ENCODE assay signal across 23 mouse cellular contexts in genomic region chr11:120501018-120501417, GRCm38 (mm10). TPM values are rescaled to one million over a fixed set of nuclear protein-coding genes. Genes with fewer than 3 reads are reported as not detected.
DNase-seq lines count a peak whose midpoint lies in the region; ATAC-seq and TF ChIP-seq lines count a peak whose summit lies in the region.
"Had no signal": no experiment of that assay in that cellular context is flagged by ENCODE, and none has a peak within 500 bp of the region (broad histone marks: within the 10 kb centered on the region; RNA-seq: fewer than 3 reads in every experiment).

No protein-coding gene starts in this region.

- TF ChIP-seq RAD21 in MEL (IDR thresholded peaks at IDR 0.05; ENCODE audit: low read depth, low read length), result no peak

- no peak for DNase-seq in heart, adult 2 months
- no peak for DNase-seq in limb, embryonic 11.5 days (ENCODE audit: low spot score)
- no peak for DNase-seq in limb, embryonic 10.5 days (ENCODE audit: low spot score)
- DNase-seq in MEL (ENCODE audit: low read depth, low spot score), result no peak
- DNase-seq in frontal cortex, postnatal 14 days (ENCODE audit: low spot score in 2 of 2), result no peak
- DNase-seq: adrenal gland, postnatal 25 days; cerebellum, adult 9-10 months; gastrocnemius, postnatal 25 days; heart, adult 18-20 months; right cerebral cortex, postnatal 25 days; spleen, adult 18-20 months; thymus, adult 2 months; thymus, postnatal 4 days had no signal

- WGBS in heart, embryonic 13.5 days, result 63% methylated on average over 6 of the region's 6 CpGs
- 48% methylated on average over 6 of the region's 6 CpGs for WGBS in heart, adult 2 months
- 69% methylated on average over 6 of the region's 6 CpGs for WGBS in limb, embryonic 11.5 days
- WGBS in limb, embryonic 10.5 days, result 71% methylated on average over 6 of the region's 6 CpGs
- 59% methylated on average over 6 of the region's 6 CpGs for WGBS in stomach, embryonic 15.5 days

- peaks cover 8% of the 10 kb centered on the region for H3K4me1 ChIP-seq in heart, embryonic 13.5 days
- peaks cover 4% of the 10 kb centered on the region for H3K4me1 ChIP-seq in heart, adult 2 months (ENCODE audit: control insufficient read depth, insufficient read depth, low read length)
- no peaks in the 10 kb centered on the region for H3K4me1 ChIP-seq in limb, embryonic 11.5 days (ENCODE audit: control insufficient read depth, insufficient read depth, low read length)
- peaks cover 8% of the 10 kb centered on the region for H3K4me1 ChIP-seq in limb, embryonic 10.5 days
- no peaks in the 10 kb centered on the region for H3K4me1 ChIP-seq in MEL (ENCODE audit: control insufficient read depth in 1 of 2, insufficient read depth in 2 of 2, low read length in 2 of 2)
- H3K4me1 ChIP-seq in stomach, embryonic 15.5 days, result 0 out of 2 replicates have a peak, but pooled peaks cover 17% of the 10 kb centered on the region
- H3K4me1 ChIP-seq: forebrain, embryonic 15.5 days; hindbrain, embryonic 12.5 days; midbrain, embryonic 13.5 days; neural tube, embryonic 12.5 days had no signal

- peaks cover 33% of the 10 kb centered on the region for H3K36me3 ChIP-seq in heart, embryonic 13.5 days
- no peaks in the 10 kb centered on the region for H3K36me3 ChIP-seq in heart, adult 2 months (ENCODE audit: control insufficient read depth, insufficient read depth, low read length)
- peaks cover 12% of the 10 kb centered on the region; the same call in 1 of the 2 replicates for H3K36me3 ChIP-seq in limb, embryonic 11.5 days (ENCODE audit: control insufficient read depth, insufficient read depth, low read length)
- H3K36me3 ChIP-seq in limb, embryonic 10.5 days, result peaks cover 40% of the 10 kb centered on the region
- H3K36me3 ChIP-seq in MEL (ENCODE audit: control insufficient read depth in 1 of 2, insufficient read depth in 2 of 2, low read length in 2 of 2), result no peaks in the 10 kb centered on the region
- peaks cover 19% of the 10 kb centered on the region for H3K36me3 ChIP-seq in stomach, embryonic 15.5 days

- ATAC-seq in heart, embryonic 13.5 days (ENCODE audit: extremely low read depth, insufficient number of reproducible peaks, low FRiP score, low TSS enrichment), result no peak
- no peak for ATAC-seq in limb, embryonic 11.5 days (ENCODE audit: insufficient number of reproducible peaks, low FRiP score, low TSS enrichment, low read depth)
- ATAC-seq in stomach, embryonic 15.5 days (ENCODE audit: insufficient read depth, low FRiP score, low read depth), result no peak
- ATAC-seq: forebrain, embryonic 15.5 days; midbrain, embryonic 13.5 days had no signal

- H3K9me3 ChIP-seq in heart, embryonic 13.5 days, result no peaks in the 10 kb centered on the region
- no peaks in the 10 kb centered on the region for H3K9me3 ChIP-seq in limb, embryonic 11.5 days (ENCODE audit: control insufficient read depth, low read length)
- H3K9me3 ChIP-seq in limb, embryonic 10.5 days (replicated peaks), result no peaks in the 10 kb centered on the region
- no peaks in the 10 kb centered on the region for H3K9me3 ChIP-seq in MEL (replicated peaks; ENCODE audit: insufficient read depth, low read length)
- no peaks in the 10 kb centered on the region for H3K9me3 ChIP-seq in stomach, embryonic 15.5 days
- H3K9me3 ChIP-seq: embryonic facial prominence, embryonic 15.5 days; forebrain, embryonic 15.5 days; hindbrain, embryonic 12.5 days; midbrain, embryonic 13.5 days; neural tube, embryonic 12.5 days had no signal

- H3K9ac ChIP-seq in heart, embryonic 13.5 days, result 0 out of 2 replicates have a peak overlapping the region, but pooled peaks have one; percentile 29
- H3K9ac ChIP-seq in heart, adult 2 months (ENCODE audit: low read depth, low read length), result no peak overlapping the region
- H3K9ac ChIP-seq in limb, embryonic 11.5 days (ENCODE audit: low read length), result no peak overlapping the region
- no peak overlapping the region for H3K9ac ChIP-seq in MEL (ENCODE audit: control insufficient read depth, low read depth, low read length, poor library complexity, severe bottlenecking)
- no peak overlapping the region for H3K9ac ChIP-seq in stomach, embryonic 15.5 days
- H3K9ac ChIP-seq: embryonic facial prominence, embryonic 15.5 days; forebrain, embryonic 15.5 days; hindbrain, embryonic 12.5 days; midbrain, embryonic 13.5 days; neural tube, embryonic 12.5 days had no signal

- no peak for TF ChIP-seq POLR2A in heart, adult 2 months (IDR thresholded peaks at IDR 0.05; ENCODE audit: insufficient read depth, low read depth, low read length)
- TF ChIP-seq POLR2A in MEL (IDR thresholded peaks at IDR 0.05; ENCODE audit: control insufficient read depth in 1 of 2, insufficient read depth in 1 of 2, low read depth in 1 of 2, low read length in 2 of 2, poor library complexity in 1 of 2), result no peak

- TF ChIP-seq EP300 in heart, adult 2 months (IDR thresholded peaks at IDR 0.05; ENCODE audit: insufficient read depth, low read depth, low read length), result no peak
- TF ChIP-seq EP300 in MEL (IDR thresholded peaks at IDR 0.05; ENCODE audit: low read depth in 1 of 2, low read length in 2 of 2), result no peak

- no peaks in the 10 kb centered on the region for H3K79me2 ChIP-seq in heart, adult 2 months (replicated peaks; ENCODE audit: control insufficient read depth, insufficient read depth, low read length)
- H3K79me2 ChIP-seq in MEL (ENCODE audit: control insufficient read depth, insufficient read depth, low read length, poor library complexity), result no peaks in the 10 kb centered on the region

- TF ChIP-seq CTCF in heart, adult 2 months (IDR thresholded peaks at IDR 0.05), result no peak
- no peak for TF ChIP-seq CTCF in MEL (IDR thresholded peaks at IDR 0.05 in 2 of 3, conservative IDR thresholded peaks at IDR 0.05 in 1 of 3; ENCODE audit: control insufficient read depth in 1 of 3, insufficient read depth in 1 of 3, low read depth in 2 of 3, low read length in 3 of 3, poor library complexity in 1 of 3, severe bottlenecking in 1 of 3)

- no peak overlapping the region for H3K4me3 ChIP-seq in heart, embryonic 13.5 days
- H3K4me3 ChIP-seq in heart, adult 2 months, result no peak overlapping the region
- H3K4me3 ChIP-seq in limb, embryonic 11.5 days (ENCODE audit: low read depth, low read length), result no peak overlapping the region
- H3K4me3 ChIP-seq in limb, embryonic 10.5 days, result no peak overlapping the region
- H3K4me3 ChIP-seq in MEL (ENCODE audit: control insufficient read depth in 1 of 2, insufficient read depth in 1 of 2, low read depth in 2 of 2, low read length in 2 of 2), result no peak overlapping the region
- H3K4me3 ChIP-seq in stomach, embryonic 15.5 days (replicated peaks), result no peak overlapping the region
- H3K4me3 ChIP-seq: embryonic facial prominence, embryonic 15.5 days; forebrain, embryonic 15.5 days; hindbrain, embryonic 12.5 days; layer of hippocampus, adult 2 months; midbrain, embryonic 13.5 days; neural tube, embryonic 12.5 days had no signal

- no peak overlapping the region for H3K27ac ChIP-seq in heart, embryonic 13.5 days (replicated peaks)
- no peak overlapping the region for H3K27ac ChIP-seq in heart, adult 2 months
- H3K27ac ChIP-seq in limb, embryonic 11.5 days (replicated peaks; ENCODE audit: low read depth, low read length), result no peak overlapping the region
- H3K27ac ChIP-seq in limb, embryonic 10.5 days, result no peak overlapping the region
- no peak overlapping the region for H3K27ac ChIP-seq in MEL (ENCODE audit: control insufficient read depth, low read depth, low read length)
- H3K27ac ChIP-seq in stomach, embryonic 15.5 days, result peak overlapping the region; percentile 77; the same call in 1 of the 2 replicates
- H3K27ac ChIP-seq: embryonic facial prominence, embryonic 15.5 days; forebrain, embryonic 15.5 days; hindbrain, embryonic 12.5 days; layer of hippocampus, adult 2 months; midbrain, embryonic 13.5 days; neural tube, embryonic 12.5 days had no signal

- H3K4me2 ChIP-seq in heart, embryonic 13.5 days, result no peak overlapping the region
- 0 out of 2 replicates have a peak overlapping the region, but pooled peaks have one; percentile 1 for H3K4me2 ChIP-seq in limb, embryonic 11.5 days (ENCODE audit: low read depth, severe bottlenecking)
- H3K4me2 ChIP-seq in stomach, embryonic 15.5 days, result no peak overlapping the region
- H3K4me2 ChIP-seq: embryonic facial prominence, embryonic 15.5 days; forebrain, embryonic 15.5 days; hindbrain, embryonic 12.5 days; midbrain, embryonic 13.5 days; neural tube, embryonic 12.5 days had no signal

- intact Hi-C loops in heart, adult 2 months (cut with DNase I), result no loop called here

- no peaks in the 10 kb centered on the region for H3K27me3 ChIP-seq in heart, embryonic 13.5 days (replicated peaks)
- H3K27me3 ChIP-seq in heart, adult 2 months (ENCODE audit: control insufficient read depth, insufficient read depth, low read length), result no peaks in the 10 kb centered on the region
- H3K27me3 ChIP-seq in limb, embryonic 11.5 days (ENCODE audit: control insufficient read depth, insufficient read depth, low read length), result no peaks in the 10 kb centered on the region
- no peaks in the 10 kb centered on the region for H3K27me3 ChIP-seq in limb, embryonic 10.5 days (ENCODE audit: low read depth, poor library complexity, severe bottlenecking)
- H3K27me3 ChIP-seq in MEL (ENCODE audit: control insufficient read depth in 1 of 2, insufficient read depth in 2 of 2, low read length in 2 of 2), result no peaks in the 10 kb centered on the region; a peak in 1 of 4 replicates
- H3K27me3 ChIP-seq in stomach, embryonic 15.5 days (replicated peaks), result no peaks in the 10 kb centered on the region
- H3K27me3 ChIP-seq: embryonic facial prominence, embryonic 15.5 days; forebrain, embryonic 15.5 days; hindbrain, embryonic 12.5 days; midbrain, embryonic 13.5 days; neural tube, embryonic 12.5 days had no signal

RNA-seq across cellular contexts. Expression of gene Slc25a10, which starts 9.4 kb away (rescaled TPM):
- polyA plus RNA-seq in heart, embryonic 13.5 days (2015; fragmentation: Nextera tagmentation; extraction: Ambion mirVana), result 42.9 and 43.2 TPM in 2 replicates
- 10 to 100 TPM; 14.1 to 14.6 TPM for total RNA-seq in heart, adult 2 months (2021)
- polyA plus RNA-seq in heart, adult 2 months (2012; rRNA removed), result 32.6 and 40.9 TPM in 2 replicates
- 57.8 and 58.5 TPM in 2 replicates for polyA plus RNA-seq in limb, embryonic 11.5 days (2014; fragmentation: Nextera tagmentation; extraction: Ambion mirVana)
- polyA plus RNA-seq in limb, embryonic 10.5 days (2016; fragmentation: Nextera tagmentation; extraction: Ambion mirVana), result 69.0 and 71.8 TPM in 2 replicates
- total RNA-seq in MEL (2012; rRNA removed), result 40.4 and 52.0 TPM in 2 replicates
- polyA plus RNA-seq in MEL (2012; ENCODE audit: insufficient read depth in 1 of 2, insufficient read length in 2 of 2, low read depth in 1 of 2, low replicate concordance in 2 of 2, missing spikeins in 1 of 2), result 10 to 100 TPM in 1 of 2 experiments, not detected in 1; 53.6 TPM
- polyA plus RNA-seq in stomach, embryonic 15.5 days (2015; fragmentation: Nextera tagmentation; extraction: Ambion mirVana), result 70.7 and 71.4 TPM in 2 replicates

RNA-seq across cellular contexts. Expression of gene Mrpl12, which starts 16.6 kb away (rescaled TPM):
- 212 and 228 TPM in 2 replicates for polyA plus RNA-seq in heart, embryonic 13.5 days (2015; fragmentation: Nextera tagmentation; extraction: Ambion mirVana)
- total RNA-seq in heart, adult 2 months (2021), result 100 to 1,000 TPM; 207 to 232 TPM
- polyA plus RNA-seq in heart, adult 2 months (2012; rRNA removed), result 199 and 200 TPM in 2 replicates
- 166 and 177 TPM in 2 replicates for polyA plus RNA-seq in limb, embryonic 11.5 days (2014; fragmentation: Nextera tagmentation; extraction: Ambion mirVana)
- polyA plus RNA-seq in limb, embryonic 10.5 days (2016; fragmentation: Nextera tagmentation; extraction: Ambion mirVana), result 187 and 250 TPM in 2 replicates
- 401 and 457 TPM in 2 replicates for total RNA-seq in MEL (2012; rRNA removed)
- 100 to 1,000 TPM; 374 to 461 TPM for polyA plus RNA-seq in MEL (2012; ENCODE audit: insufficient read depth in 1 of 2, insufficient read length in 2 of 2, low read depth in 1 of 2, low replicate concordance in 2 of 2, missing spikeins in 1 of 2)
- 157 and 168 TPM in 2 replicates for polyA plus RNA-seq in stomach, embryonic 15.5 days (2015; fragmentation: Nextera tagmentation; extraction: Ambion mirVana)

RNA-seq across cellular contexts. Expression of gene Gcgr, which starts 29.5 kb away (rescaled TPM):
- 2.1 and 2.4 TPM in 2 replicates for polyA plus RNA-seq in heart, embryonic 13.5 days (2015; fragmentation: Nextera tagmentation; extraction: Ambion mirVana)
- total RNA-seq in heart, adult 2 months (2021), result under 1 TPM; 0.68 to 0.73 TPM
- polyA plus RNA-seq in heart, adult 2 months (2012; rRNA removed), result 2.1 and 2.3 TPM in 2 replicates
- polyA plus RNA-seq in limb, embryonic 11.5 days (2014; fragmentation: Nextera tagmentation; extraction: Ambion mirVana), result 0.71 and 1.8 TPM in 2 replicates
- polyA plus RNA-seq in limb, embryonic 10.5 days (2016; fragmentation: Nextera tagmentation; extraction: Ambion mirVana), result 0.26 and 1.1 TPM in 2 replicates
- total RNA-seq in MEL (2012; rRNA removed), result not detected in 2 replicates
- not detected for polyA plus RNA-seq in MEL (2012; ENCODE audit: insufficient read depth in 1 of 2, insufficient read length in 2 of 2, low read depth in 1 of 2, low replicate concordance in 2 of 2, missing spikeins in 1 of 2)
- polyA plus RNA-seq in stomach, embryonic 15.5 days (2015; fragmentation: Nextera tagmentation; extraction: Ambion mirVana), result 1.7 and 2.4 TPM in 2 replicates
- total RNA-seq: layer of hippocampus, adult 2 months; megakaryocyte progenitor cell, adult 5-6 weeks; monocyte, adult 5-6 weeks had no signal

RNA-seq across cellular contexts. Expression of gene Arl16, which starts 33.6 kb away (rescaled TPM):
- polyA plus RNA-seq in heart, embryonic 13.5 days (2015; fragmentation: Nextera tagmentation; extraction: Ambion mirVana), result 36.4 and 39.3 TPM in 2 replicates
- total RNA-seq in heart, adult 2 months (2021), result 10 to 100 TPM in 1 of 2 experiments, 1 to 10 TPM in 1; 9.1 to 10.8 TPM
- 13.6 and 17.1 TPM in 2 replicates for polyA plus RNA-seq in heart, adult 2 months (2012; rRNA removed)
- 56.6 and 58.3 TPM in 2 replicates for polyA plus RNA-seq in limb, embryonic 11.5 days (2014; fragmentation: Nextera tagmentation; extraction: Ambion mirVana)
- 54.2 and 65.6 TPM in 2 replicates for polyA plus RNA-seq in limb, embryonic 10.5 days (2016; fragmentation: Nextera tagmentation; extraction: Ambion mirVana)
- total RNA-seq in MEL (2012; rRNA removed), result 19.8 and 20.8 TPM in 2 replicates
- polyA plus RNA-seq in MEL (2012; ENCODE audit: insufficient read depth in 1 of 2, insufficient read length in 2 of 2, low read depth in 1 of 2, low replicate concordance in 2 of 2, missing spikeins in 1 of 2), result 10 to 100 TPM in 1 of 2 experiments, not detected in 1; 20.0 TPM
- 40.0 and 42.7 TPM in 2 replicates for polyA plus RNA-seq in stomach, embryonic 15.5 days (2015; fragmentation: Nextera tagmentation; extraction: Ambion mirVana)

RNA-seq across cellular contexts. Expression of gene Ccdc137, which starts 43.1 kb away (rescaled TPM):
- polyA plus RNA-seq in heart, embryonic 13.5 days (2015; fragmentation: Nextera tagmentation; extraction: Ambion mirVana), result 19.1 and 21.1 TPM in 2 replicates
- 1 to 10 TPM; 5.8 to 6.0 TPM for total RNA-seq in heart, adult 2 months (2021)
- 6.7 and 11.7 TPM in 2 replicates for polyA plus RNA-seq in heart, adult 2 months (2012; rRNA removed)
- polyA plus RNA-seq in limb, embryonic 11.5 days (2014; fragmentation: Nextera tagmentation; extraction: Ambion mirVana), result 32.6 and 36.4 TPM in 2 replicates
- 48.9 and 56.7 TPM in 2 replicates for polyA plus RNA-seq in limb, embryonic 10.5 days (2016; fragmentation: Nextera tagmentation; extraction: Ambion mirVana)
- 66.1 and 104 TPM in 2 replicates for total RNA-seq in MEL (2012; rRNA removed)
- polyA plus RNA-seq in MEL (2012; ENCODE audit: insufficient read depth in 1 of 2, insufficient read length in 2 of 2, low read depth in 1 of 2, low replicate concordance in 2 of 2, missing spikeins in 1 of 2), result 100 to 1,000 TPM in 1 of 2 experiments, not detected in 1; 116 TPM
- 30.5 and 32.2 TPM in 2 replicates for polyA plus RNA-seq in stomach, embryonic 15.5 days (2015; fragmentation: Nextera tagmentation; extraction: Ambion mirVana)
